Mouse (Mus musculus) brown adipose tissue, adult 24 weeks (tissue): ENCODE measurements around the gene Gm10409. TPM values are rescaled to one million over a fixed set of nuclear protein-coding genes. Genes with fewer than 3 reads are reported as not detected.
"Not testable (repeated sequence)": the region's sequence is repeated elsewhere in the genome, so short reads cannot be mapped to it uniquely, and the experiment has no call there.

ENCODE experiments used
- H3K27ac ChIP-seq: fragments of 200-500 bp; replicated peaks from 2 replicates; pipeline ENCODE4 v1.5.1; 2012; ENCODE audit warnings: low read depth, mild to moderate bottlenecking, low read length
- H3K4me1 ChIP-seq: fragments of 200-500 bp; 2 replicates; pipeline ENCODE4 v1.6.1; 2012; ENCODE audit warnings: low read length, mixed read lengths; ENCODE audit not compliant: control insufficient read depth, insufficient read depth, insufficient read length
- H3K4me3 ChIP-seq: fragments of 200-500 bp; 2 replicates; pipeline ENCODE4 v1.5.1; 2012; ENCODE audit warnings: low read depth, mild to moderate bottlenecking, low read length, moderate library complexity; ENCODE audit not compliant: insufficient read depth
- polyA plus RNA-seq: library from polyadenylated mRNA; stranded (reverse); fragments of >200 nt; gene quantifications from 2 replicates; pipeline ENCODE4 v1.2.4, GENCODE M21; 2012; ENCODE audit not compliant: missing spikeins, insufficient read depth, insufficient read length

The Gm10409 gene
- polyA plus RNA-seq, result not detected in 2 replicates

GRCm38 (mm10) chr14:3412314-3412713, at the start of gene Gm10409:
Gene Gm10409, plus strand, starts transcription at chr14:3412614.
- not testable (repeated sequence) for H3K4me3 ChIP-seq, H3K4me1 ChIP-seq, H3K27ac ChIP-seq

DNA sequence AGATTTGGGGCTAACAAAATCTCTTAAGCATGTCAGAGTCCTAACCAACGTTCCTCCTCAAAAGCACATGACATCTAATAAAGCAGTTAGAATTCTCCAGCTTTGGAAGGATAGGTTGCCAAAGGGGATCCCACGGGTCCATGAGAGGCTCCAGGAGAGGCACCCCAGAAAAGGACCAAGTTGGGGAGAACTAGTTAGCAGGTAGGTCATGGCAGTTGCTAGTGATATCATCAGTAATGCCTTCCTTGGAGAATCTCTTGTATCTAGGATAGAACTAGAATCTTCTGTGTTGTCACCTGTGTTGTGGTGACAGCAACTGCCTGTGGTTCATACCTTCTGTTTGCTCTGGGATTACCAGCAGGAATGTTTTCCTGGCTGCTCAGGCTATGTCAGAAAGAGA, 17.6 kb upstream of the Gm10409 start, which contains the start of gene Gm10413:
Gm10413 (plus strand) TSS at position 301 of the 400 bp plus-strand sequence.
- not testable (repeated sequence) for H3K4me3 ChIP-seq, H3K4me1 ChIP-seq

DNA sequence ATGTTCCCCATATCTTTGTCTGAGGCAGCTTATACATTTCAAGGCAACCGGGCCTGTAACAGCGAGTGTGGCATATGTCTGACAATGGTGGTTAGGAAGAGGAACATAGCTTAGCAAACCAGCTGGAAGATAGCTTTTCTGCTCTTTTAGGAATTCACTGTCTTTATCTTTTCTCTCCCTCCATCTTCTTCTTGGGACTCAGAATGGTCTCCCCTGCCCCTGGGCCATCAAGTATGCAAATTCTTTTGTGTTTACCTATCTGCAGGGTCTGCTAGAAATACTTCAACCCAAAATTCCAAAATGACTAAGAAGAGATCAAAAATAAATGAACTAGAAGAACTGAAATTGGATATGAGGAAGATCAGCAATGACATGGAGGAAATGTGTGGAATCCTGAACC, 15.4 kb downstream of the Gm10409 start, which contains the start of gene Gm3005:
Gm3005 (plus strand) TSS at position 301 of the 400 bp plus-strand sequence.
- not testable (repeated sequence) for H3K4me1 ChIP-seq, H3K4me3 ChIP-seq, H3K27ac ChIP-seq

More for the DNA sequence above, 17.6 kb upstream of the Gm10409 start, which contains the start of gene Gm10413:
- H3K27ac ChIP-seq, result not testable (repeated sequence)

DNA sequence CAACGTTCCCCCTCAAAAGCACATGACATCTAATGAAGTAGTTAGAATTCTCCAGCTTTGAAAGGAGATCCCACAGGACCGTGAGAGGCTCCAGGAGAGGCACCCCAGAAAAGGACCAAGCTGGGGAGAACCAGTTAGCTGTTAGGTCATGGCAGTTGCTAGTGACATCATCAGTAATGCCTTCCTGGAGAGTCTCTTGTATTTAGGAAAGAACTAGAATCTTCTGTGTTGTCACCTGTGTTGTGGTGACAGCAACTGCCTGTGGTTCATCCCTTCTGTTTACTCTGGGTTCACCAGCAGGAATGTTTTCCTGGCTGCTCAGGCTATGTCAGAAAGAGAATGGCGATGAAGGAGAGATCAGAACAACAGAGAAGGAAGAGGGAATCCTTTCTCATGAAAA, 36.7 kb downstream of the Gm10409 start, which contains the start of gene Gm10408:
Gm10408 (plus strand) TSS at position 301 of the 400 bp plus-strand sequence.
- not testable (repeated sequence) for H3K4me1 ChIP-seq

More for the DNA sequence above, 36.7 kb downstream of the Gm10409 start, which contains the start of gene Gm10408:
- H3K4me3 ChIP-seq, H3K27ac ChIP-seq: not testable (repeated sequence)

Other genes with a start within 250 kb of the Gm10409 start
- gene Gm5795, start 224.4 kb upstream of the Gm10409 start, polyA plus RNA-seq, result not detected in 2 replicates
- not detected in 2 replicates for gene D830030K20Rik, start 204.1 kb upstream of the Gm10409 start, polyA plus RNA-seq
- not detected in 2 replicates for gene Gm2956, start 80.0 kb upstream of the Gm10409 start, polyA plus RNA-seq
- gene Gm10413, start 17.5 kb upstream of the Gm10409 start, polyA plus RNA-seq, result not detected in 2 replicates
- not detected in 2 replicates for gene Gm3005, start 15.5 kb downstream of the Gm10409 start, polyA plus RNA-seq
- not detected in 2 replicates for gene Gm10408, start 36.8 kb downstream of the Gm10409 start, polyA plus RNA-seq
- not detected in 2 replicates for gene Gm3012, start 221.9 kb downstream of the Gm10409 start, polyA plus RNA-seq
- not detected in 2 replicates for gene Gm3020, start 239.4 kb downstream of the Gm10409 start, polyA plus RNA-seq